ENCODE assay signal across 8 mouse cellular contexts in the genomic region with DNA sequence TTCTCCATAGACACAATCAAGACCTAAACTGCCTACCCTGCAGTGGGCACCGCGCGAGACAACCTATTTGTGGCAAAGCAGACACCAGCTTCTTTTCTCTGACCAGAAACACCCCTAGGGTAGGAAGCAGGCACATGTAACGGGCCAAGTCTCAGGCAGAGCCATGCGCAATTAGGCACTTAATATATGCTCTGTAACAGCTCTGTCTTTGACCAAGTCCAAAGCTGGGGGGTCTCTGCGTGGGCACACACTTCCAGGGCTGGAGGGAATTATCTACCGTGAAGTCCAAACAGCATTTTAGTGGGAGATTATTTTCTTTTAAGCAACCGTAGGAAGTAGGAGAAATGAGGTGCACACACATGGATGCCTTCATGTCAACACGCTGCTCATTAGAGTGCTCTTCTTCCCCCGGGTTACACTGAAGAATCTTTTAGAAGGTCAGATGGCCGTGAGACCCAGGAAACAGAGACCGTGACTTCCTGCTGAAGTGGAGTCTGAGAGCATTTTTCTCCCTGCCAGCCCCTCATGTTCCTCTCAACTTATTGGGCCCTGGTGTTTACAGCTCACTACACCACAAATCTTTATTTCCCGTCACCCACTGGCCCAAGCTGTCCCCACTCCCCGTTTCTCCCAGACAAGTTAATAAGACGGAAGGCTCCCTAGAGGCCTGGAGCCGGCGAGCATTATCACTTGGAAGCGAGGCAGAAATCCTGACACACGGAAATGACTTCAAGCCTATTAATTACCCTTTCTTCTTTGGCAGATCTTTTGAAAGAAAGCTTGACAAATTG.
A peak's percentile ranks its signal among the peaks of the same experiment; 100 is the strongest.
DNase-seq lines count a peak whose midpoint lies in the region; ATAC-seq and TF ChIP-seq lines count a peak whose summit lies in the region.

No protein-coding gene starts in this region.

- H3K9me3 ChIP-seq in forebrain, embryonic 15.5 days: no peaks in the 10 kb centered on the region
- H3K9me3 ChIP-seq in midbrain, embryonic 12.5 days: no peaks in the 10 kb centered on the region

- H3K4me2 ChIP-seq in forebrain, embryonic 15.5 days (replicated peaks): 0 out of 2 replicates have a peak overlapping the region, but pooled peaks have one; percentile 5
- H3K4me2 ChIP-seq in midbrain, embryonic 12.5 days (replicated peaks): peak overlapping the region; percentile 7; the same call in 1 of the 2 replicates

- no peak for TF ChIP-seq POLR2A in kidney, adult 2 months (IDR thresholded peaks at IDR 0.05; ENCODE audit: low read depth, low read length)

- H3K4me3 ChIP-seq in forebrain, embryonic 15.5 days: no peak overlapping the region
- no peak overlapping the region for H3K4me3 ChIP-seq in kidney, adult 2 months (ENCODE audit: insufficient read depth, low read depth, low read length)
- no peak overlapping the region for H3K4me3 ChIP-seq in midbrain, embryonic 12.5 days

- no peaks in the 10 kb centered on the region for H3K27me3 ChIP-seq in forebrain, embryonic 15.5 days
- no peaks in the 10 kb centered on the region for H3K27me3 ChIP-seq in kidney, adult 2 months (replicated peaks; ENCODE audit: control insufficient read depth, insufficient read depth, low read length)
- no peaks in the 10 kb centered on the region for H3K27me3 ChIP-seq in midbrain, embryonic 12.5 days

- WGBS in forebrain, embryonic 15.5 days: 14% methylated on average over 19 of the region's 19 CpGs
- 55% methylated on average over 19 of the region's 19 CpGs for WGBS in kidney, adult 2 months
- WGBS in midbrain, embryonic 12.5 days: 41% methylated on average over 19 of the region's 19 CpGs

- DNase-seq in embryo, embryonic 9.5 days (ENCODE audit: extremely low spot score): peak; percentile 61
- peak; percentile 76 for DNase-seq in kidney, adult 2 months
- no peak for DNase-seq in right cerebral cortex, postnatal 14 days
- no peak for DNase-seq in frontal cortex, postnatal 14 days (ENCODE audit: low spot score in 2 of 2)
- no peak for DNase-seq in left cerebral cortex, adult 9 months (ENCODE audit: low spot score in 2 of 2)
- DNase-seq in cerebellum, adult 11 months: no peak

- H3K9ac ChIP-seq in forebrain, embryonic 15.5 days (replicated peaks): no peak overlapping the region
- no peak overlapping the region for H3K9ac ChIP-seq in midbrain, embryonic 12.5 days (replicated peaks)

- peak overlapping the region; percentile 63 for H3K27ac ChIP-seq in forebrain, embryonic 15.5 days (replicated peaks)
- 0 out of 2 replicates have a peak overlapping the region, but pooled peaks have one; percentile 18 for H3K27ac ChIP-seq in kidney, adult 2 months (ENCODE audit: insufficient read depth, low read depth, low read length)
- peak overlapping the region; percentile 75 for H3K27ac ChIP-seq in midbrain, embryonic 12.5 days (replicated peaks)

- H3K4me1 ChIP-seq in forebrain, embryonic 15.5 days: peaks cover 73% of the 10 kb centered on the region
- H3K4me1 ChIP-seq in kidney, adult 2 months (ENCODE audit: control insufficient read depth, insufficient read depth, low read length): peaks cover 2% of the 10 kb centered on the region; the same call in 1 of the 2 replicates
- H3K4me1 ChIP-seq in midbrain, embryonic 12.5 days: peaks cover 95% of the 10 kb centered on the region

- TF ChIP-seq CTCF in kidney, adult 2 months (conservative IDR thresholded peaks at IDR 0.05; ENCODE audit: insufficient read depth, insufficient read length, low read depth, low read length): no peak

- peak; percentile 69 for ATAC-seq in forebrain, embryonic 15.5 days (replicated peaks)
- ATAC-seq in midbrain, embryonic 12.5 days (ENCODE audit: low FRiP score, low read depth): 0 out of 2 replicates have a peak, but pooled peaks have one; percentile 13

- no peaks in the 10 kb centered on the region for H3K36me3 ChIP-seq in forebrain, embryonic 15.5 days
- no peaks in the 10 kb centered on the region for H3K36me3 ChIP-seq in kidney, adult 2 months (ENCODE audit: control insufficient read depth, insufficient read depth, low read length)
- peaks cover 10% of the 10 kb centered on the region; the same call in 1 of the 2 replicates for H3K36me3 ChIP-seq in midbrain, embryonic 12.5 days

Comparison
In these comparisons a context has a peak if more than half of its experiments do, and no peak if none do; other contexts are left out.
1. DNase-seq: peak in embryo, embryonic 9.5 days (single experiment) and kidney, adult 2 months (single experiment); none in right cerebral cortex, postnatal 14 days (single experiment), frontal cortex, postnatal 14 days (0 of 2), left cerebral cortex, adult 9 months (0 of 2) and cerebellum, adult 11 months (single experiment).
2. H3K27ac ChIP-seq: peak in every context shown above with its lines; median percentile 75 in midbrain, embryonic 12.5 days; 63 in forebrain, embryonic 15.5 days; 18 in kidney, adult 2 months.